Mouse (Mus musculus) heart, postnatal 0 days (tissue): ENCODE data around the gene Tex44.

ENCODE experiments used
- CTCF ChIP-seq: IDR thresholded peaks from 2 replicates; pipeline ENCODE4 v1.5.1; 2016; ENCODE audit warnings: antibody characterized with exemption, control low read depth, low read depth
- EP300 ChIP-seq: IDR thresholded peaks from 2 replicates; pipeline ENCODE4 v1.6.1; 2016; ENCODE audit warnings: antibody characterized with exemption, low read depth

DNA sequence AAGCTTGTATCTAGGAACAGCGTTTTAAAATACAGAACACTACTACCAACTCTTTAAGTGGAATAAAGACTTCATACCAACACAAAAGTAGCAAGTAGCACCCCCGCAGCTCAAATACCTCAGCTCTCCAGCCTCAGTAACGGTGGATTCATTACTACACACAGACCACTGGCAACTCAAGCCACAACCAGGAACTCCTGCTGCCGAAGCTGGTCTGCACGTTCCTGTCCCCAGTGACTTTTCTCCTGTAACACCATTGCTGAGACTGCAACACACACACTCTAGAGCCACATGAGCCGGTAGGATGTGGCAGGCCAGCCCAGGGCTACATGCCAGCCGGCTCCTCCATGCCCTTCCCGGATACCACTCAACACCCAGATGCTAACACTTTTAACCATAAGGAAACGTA is 47.0 kb upstream of the Tex44 start:
- no peak for TF ChIP-seq EP300
- TF ChIP-seq CTCF, result no peak
